Mouse (Mus musculus) spleen, adult 2 months (tissue): ENCODE data around the gene Mllt11.

Experiments
- CTCF ChIP-seq: fragments of 200-500 bp; IDR thresholded peaks from 2 replicates; pipeline ENCODE4 v1.5.1; 2011; ENCODE audit warnings: mild to moderate bottlenecking, inconsistent platforms; ENCODE audit not compliant: insufficient read depth, insufficient read length, insufficient replicate concordance; ENCODE audit errors: extremely low read depth
- POLR2A ChIP-seq: fragments of 200-500 bp; IDR thresholded peaks from 2 replicates; pipeline ENCODE4 v1.6.1; 2011; ENCODE audit warnings: low read depth, low read length, inconsistent platforms

GRCm38 (mm10) chr3:95240900-95241299 is 8.9 kb upstream of the Mllt11 start:
- TF ChIP-seq CTCF (no peak), POLR2A (no peak)
